Mouse (Mus musculus): ENCODE results near the gene Cfap52. TPM values are rescaled to one million over a fixed set of nuclear protein-coding genes. Genes with fewer than 3 reads are reported as not detected.

The Cfap52 gene
- polyA plus RNA-seq, 1 experiment from 2014 or later, result 0.18 TPM

- Histone ChIP-seq H3K4me3 (no peak overlapping the region), H3K9me3 (replicated peaks) (no peaks in the 10 kb centered on the region), H3K36me3 (peaks cover 21% of the 10 kb centered on the region), H3K27ac (ENCODE audit: poor library complexity, severe bottlenecking) (peak overlapping the region; percentile 92), H3K4me1 (replicated peaks) (peaks cover 13% of the 10 kb centered on the region), H3K27me3 (replicated peaks) (no peaks in the 10 kb centered on the region), H3K9ac (0 out of 2 replicates have a peak overlapping the region, but pooled peaks have one; percentile 16), H3K4me2 (no peak overlapping the region; the same call in 1 of the 2 replicates)
- ATAC-seq (ENCODE audit: insufficient number of reproducible peaks, low FRiP score), result no peak
- 64% methylated on average over 5 of the region's 5 CpGs for WGBS
Measured at GRCm38 (mm10) chr11:67973225-67973624, 7.8 kb upstream of the Cfap52 start.

GRCm38 (mm10) chr11:67972606-67973005 lies 7.2 kb upstream of the Cfap52 start:
- Histone ChIP-seq H3K9me3 (replicated peaks) (no peaks in the 10 kb centered on the region), H3K4me2 (no peak overlapping the region), H3K9ac (no peak overlapping the region), H3K27me3 (replicated peaks) (no peaks in the 10 kb centered on the region), H3K4me3 (no peak overlapping the region), H3K36me3 (peaks cover 21% of the 10 kb centered on the region), H3K27ac (ENCODE audit: poor library complexity, severe bottlenecking) (peak overlapping the region; percentile 92), H3K4me1 (replicated peaks) (peaks cover 18% of the 10 kb centered on the region)
- 37% methylated on average over 1 of the region's 1 CpGs for WGBS
- ATAC-seq (ENCODE audit: insufficient number of reproducible peaks, low FRiP score), result no peak; the same call in 1 of the 2 replicates

DNA sequence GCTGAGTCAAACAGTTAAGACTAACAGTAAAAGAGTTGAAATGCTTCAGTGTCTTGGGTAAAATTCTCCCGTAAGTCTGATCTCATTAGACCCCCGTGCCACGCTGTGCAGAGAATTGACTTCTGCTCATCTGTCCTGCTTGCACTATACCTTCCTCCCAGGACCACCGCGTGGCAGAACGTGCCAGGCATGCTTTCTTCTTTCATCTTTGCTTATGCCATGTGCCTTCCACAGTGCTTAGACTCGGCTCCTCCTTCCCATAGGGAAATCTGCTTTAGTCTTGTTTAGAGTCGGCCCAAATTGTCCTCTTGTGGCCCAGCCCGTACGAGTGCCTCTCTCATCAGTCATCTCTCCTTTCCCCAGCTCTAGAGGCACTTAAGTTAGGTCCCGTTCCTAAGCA lies 2.4 kb upstream of the Cfap52 start:
- H3K4me3 ChIP-seq, result no peak overlapping the region

DNA sequence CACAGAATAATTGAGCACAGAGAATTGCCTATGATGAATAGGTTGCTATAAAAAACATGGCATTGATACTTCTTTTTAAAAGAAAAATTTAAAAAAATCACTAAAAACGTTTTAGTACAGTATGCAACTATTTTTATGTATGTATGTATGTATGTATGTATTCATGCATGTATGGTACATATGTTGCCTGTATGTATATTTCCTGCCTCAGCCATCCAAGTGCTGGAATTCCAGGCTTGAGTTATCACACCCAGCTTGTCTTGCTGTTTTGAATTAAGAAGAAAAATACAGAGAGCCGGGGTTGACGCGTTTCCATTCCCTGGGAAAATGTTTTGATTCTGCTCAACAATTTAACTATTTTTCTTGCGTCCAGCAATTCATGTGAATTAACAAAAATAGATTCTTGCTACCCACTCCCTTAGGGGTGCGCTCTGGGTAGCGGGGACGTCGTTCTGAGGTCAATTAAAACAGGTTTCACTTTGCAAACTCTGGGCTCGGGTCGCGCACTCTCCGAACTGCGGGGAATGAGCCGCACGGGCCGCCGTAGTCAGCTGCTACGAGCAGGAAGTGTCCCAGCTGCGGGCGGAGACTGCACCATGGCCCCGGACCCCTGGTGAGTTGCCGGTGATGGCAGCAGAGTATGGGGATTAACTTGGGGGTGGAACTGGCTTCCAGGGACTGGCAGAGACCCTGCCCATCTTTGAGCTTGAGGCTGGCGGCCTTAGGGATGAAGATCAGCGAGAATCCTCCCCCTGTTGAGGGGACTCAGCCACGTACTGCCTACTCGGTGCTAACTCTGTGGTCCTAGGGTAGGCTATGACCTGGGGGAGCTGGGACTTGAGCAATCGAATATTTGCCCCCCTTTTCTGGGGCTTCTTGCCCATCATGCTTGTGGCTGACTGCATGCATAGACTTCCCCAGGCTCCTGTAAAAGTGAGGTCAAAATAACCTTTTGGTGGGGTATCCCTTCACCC lies 741 bp upstream of the Cfap52 start, which contains the start of gene Stx8:
Gene Stx8 (plus strand): TSS at position 289 of the 974 bp plus-strand sequence.
- Histone ChIP-seq H3K4me2 (peak within 1 kb of the TSS; percentile 86), H3K4me3 (peak within 1 kb of the TSS; percentile 70), H3K4me1 (replicated peaks) (peaks cover 11% of the 10 kb centered on the region), H3K27me3 (replicated peaks) (no peaks in the 10 kb centered on the region), H3K27ac (ENCODE audit: poor library complexity, severe bottlenecking) (no peak within 1 kb of the TSS; the same call in none of the 2 replicates), H3K9me3 (replicated peaks) (no peaks in the 10 kb centered on the region), H3K9ac (peak within 1 kb of the TSS; percentile 83), H3K36me3 (peaks cover 14% of the 10 kb centered on the region)
- ATAC-seq (ENCODE audit: insufficient number of reproducible peaks, low FRiP score), result peak; percentile 85
- WGBS, result under 1% methylated on average over 28 of the region's 28 CpGs

More for the DNA sequence above, 2.4 kb upstream of the Cfap52 start:
- no peaks in the 10 kb centered on the region for H3K27me3 ChIP-seq (replicated peaks)
- H3K4me2 ChIP-seq, result peak overlapping the region; percentile 22
- ATAC-seq (ENCODE audit: insufficient number of reproducible peaks, low FRiP score), result no peak
- H3K27ac ChIP-seq (ENCODE audit: poor library complexity, severe bottlenecking), result no peak overlapping the region
- peaks cover 17% of the 10 kb centered on the region for H3K36me3 ChIP-seq
- no peaks in the 10 kb centered on the region for H3K9me3 ChIP-seq (replicated peaks)
- peaks cover 17% of the 10 kb centered on the region for H3K4me1 ChIP-seq (replicated peaks)
- WGBS, result 63% methylated on average over 11 of the region's 11 CpGs
- H3K9ac ChIP-seq, result 0 out of 2 replicates have a peak overlapping the region, but pooled peaks have one; percentile 28

DNA sequence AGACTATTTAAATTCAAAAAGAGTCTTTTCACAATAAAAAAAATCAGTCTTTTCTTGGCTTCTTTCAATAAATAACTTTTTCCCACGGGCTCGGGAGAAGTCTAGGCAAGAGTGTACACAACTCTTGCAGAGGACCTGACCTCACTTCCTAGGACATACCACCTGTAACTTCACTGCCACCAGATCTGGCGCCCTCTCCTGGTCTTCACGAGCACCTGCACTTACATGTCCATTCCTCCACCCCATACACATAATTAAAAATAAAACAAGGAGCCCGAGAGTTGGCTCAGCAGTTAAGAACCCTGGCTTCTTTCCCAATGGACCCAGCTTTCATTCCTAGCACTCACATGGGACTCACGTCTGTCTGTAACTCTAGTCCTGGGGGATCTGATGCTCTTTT lies 1.3 kb downstream of the Cfap52 start:
- peaks cover 11% of the 10 kb centered on the region for H3K4me1 ChIP-seq (replicated peaks)
- H3K27me3 ChIP-seq (replicated peaks), result no peaks in the 10 kb centered on the region
- H3K9me3 ChIP-seq (replicated peaks), result no peaks in the 10 kb centered on the region
- ATAC-seq (ENCODE audit: insufficient number of reproducible peaks, low FRiP score), result no peak
- H3K4me2 ChIP-seq, result no peak overlapping the region
- no peak overlapping the region for H3K27ac ChIP-seq (ENCODE audit: poor library complexity, severe bottlenecking)
- no peak overlapping the region for H3K4me3 ChIP-seq
- H3K9ac ChIP-seq, result no peak overlapping the region
- H3K36me3 ChIP-seq, result no peaks in the 10 kb centered on the region
- WGBS, result 72% methylated on average over 6 of the region's 6 CpGs

- H3K4me3 ChIP-seq, result no peak overlapping the region
- H3K4me1 ChIP-seq (replicated peaks), result no peaks in the 10 kb centered on the region
- H3K4me2 ChIP-seq, result no peak overlapping the region
- ATAC-seq (ENCODE audit: insufficient number of reproducible peaks, low FRiP score), result no peak
- no peak overlapping the region for H3K9ac ChIP-seq
- WGBS, result 80% methylated on average over 6 of the region's 6 CpGs
- no peaks in the 10 kb centered on the region; the same call in 1 of the 2 replicates for H3K27me3 ChIP-seq (replicated peaks)
- H3K36me3 ChIP-seq, result no peaks in the 10 kb centered on the region
- H3K27ac ChIP-seq (ENCODE audit: poor library complexity, severe bottlenecking), result no peak overlapping the region
- no peaks in the 10 kb centered on the region for H3K9me3 ChIP-seq (replicated peaks)
Measured at GRCm38 (mm10) chr11:67954413-67954812, 11.0 kb downstream of the Cfap52 start.

DNA sequence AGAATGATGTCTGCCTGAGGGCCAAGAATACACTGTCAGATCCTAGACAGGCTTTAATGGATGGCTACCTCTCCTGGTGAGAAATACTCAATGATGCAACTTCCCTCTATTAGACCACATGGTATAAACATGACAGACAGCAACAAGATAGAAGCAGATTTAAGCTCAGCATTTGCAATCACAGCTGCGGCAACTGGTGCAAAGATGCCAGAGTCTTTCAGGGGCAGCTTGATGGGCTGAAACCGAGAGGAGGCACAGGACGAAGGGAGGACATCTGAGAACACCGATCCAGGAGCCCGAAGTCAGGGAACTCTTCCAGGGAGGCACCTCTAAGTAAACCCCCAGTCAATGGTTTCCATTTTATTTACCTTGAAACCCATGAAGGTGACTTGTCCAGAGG lies 11.8 kb downstream of the Cfap52 start:
- WGBS, result 78% methylated on average over 5 of the region's 5 CpGs
- Histone ChIP-seq H3K4me1 (replicated peaks) (peaks cover 2% of the 10 kb centered on the region; the same call in 1 of the 2 replicates), H3K27ac (ENCODE audit: poor library complexity, severe bottlenecking) (no peak overlapping the region), H3K9me3 (replicated peaks) (no peaks in the 10 kb centered on the region), H3K4me3 (no peak overlapping the region), H3K4me2 (no peak overlapping the region), H3K9ac (no peak overlapping the region), H3K27me3 (replicated peaks) (no peaks in the 10 kb centered on the region; the same call in 1 of the 2 replicates), H3K36me3 (no peaks in the 10 kb centered on the region)
- no peak for ATAC-seq (ENCODE audit: insufficient number of reproducible peaks, low FRiP score)

DNA sequence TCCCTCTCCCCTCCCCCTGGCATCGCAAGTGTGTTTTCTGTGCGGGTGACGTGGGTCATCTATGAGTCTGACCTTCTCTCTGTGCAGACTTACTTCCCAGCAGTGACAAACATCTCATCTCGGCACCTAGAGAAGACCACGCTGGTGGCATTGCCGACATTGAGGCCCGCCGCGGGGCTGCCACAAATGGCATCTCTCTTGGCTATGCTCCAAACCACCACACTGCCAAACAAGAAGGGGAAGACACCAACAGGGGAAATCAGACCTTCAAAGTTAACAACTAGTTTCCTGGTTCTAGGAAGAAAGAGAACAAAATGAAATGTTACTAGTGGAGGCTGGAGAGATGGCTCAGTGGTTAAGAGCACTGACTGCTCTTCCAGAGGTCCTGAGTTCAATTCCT lies 16.0 kb downstream of the Cfap52 start:
- Histone ChIP-seq H3K36me3 (no peaks in the 10 kb centered on the region), H3K9me3 (replicated peaks) (no peaks in the 10 kb centered on the region), H3K9ac (no peak overlapping the region), H3K4me3 (no peak overlapping the region), H3K4me2 (no peak overlapping the region), H3K27me3 (replicated peaks) (no peaks in the 10 kb centered on the region; the same call in 1 of the 2 replicates), H3K27ac (ENCODE audit: poor library complexity, severe bottlenecking) (no peak overlapping the region), H3K4me1 (replicated peaks) (peaks cover 10% of the 10 kb centered on the region)
- WGBS, result 83% methylated on average over 9 of the region's 9 CpGs
- ATAC-seq (ENCODE audit: insufficient number of reproducible peaks, low FRiP score), result no peak

DNA sequence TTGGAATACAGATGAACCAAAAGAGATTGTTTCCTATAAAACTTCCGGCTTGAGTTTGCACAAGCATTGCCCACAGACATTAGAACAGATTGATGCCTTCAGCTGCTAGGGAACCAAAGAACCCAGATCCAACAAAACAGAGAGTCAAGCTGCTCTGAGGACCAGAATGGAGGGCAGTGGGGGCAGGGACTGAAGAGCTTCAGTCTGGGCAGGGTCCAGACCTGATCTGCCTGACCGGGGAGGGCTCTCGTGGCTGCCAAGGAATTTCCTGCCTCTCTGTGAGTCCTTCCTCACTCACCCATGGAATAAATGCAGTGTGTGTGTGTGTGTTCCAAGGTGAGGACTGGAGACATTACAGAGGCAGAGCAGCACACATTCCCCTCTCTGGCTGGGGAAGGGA lies 17.2 kb downstream of the Cfap52 start:
- peaks cover 10% of the 10 kb centered on the region for H3K4me1 ChIP-seq (replicated peaks)
- 30% methylated on average over 3 of the region's 3 CpGs for WGBS
- H3K4me2 ChIP-seq, result no peak overlapping the region
- no peak overlapping the region for H3K4me3 ChIP-seq
- ATAC-seq (ENCODE audit: insufficient number of reproducible peaks, low FRiP score), result no peak
- no peaks in the 10 kb centered on the region for H3K36me3 ChIP-seq
- H3K27ac ChIP-seq (ENCODE audit: poor library complexity, severe bottlenecking), result no peak overlapping the region
- H3K27me3 ChIP-seq (replicated peaks), result no peaks in the 10 kb centered on the region
- H3K9ac ChIP-seq, result no peak overlapping the region
- no peaks in the 10 kb centered on the region for H3K9me3 ChIP-seq (replicated peaks)

DNA sequence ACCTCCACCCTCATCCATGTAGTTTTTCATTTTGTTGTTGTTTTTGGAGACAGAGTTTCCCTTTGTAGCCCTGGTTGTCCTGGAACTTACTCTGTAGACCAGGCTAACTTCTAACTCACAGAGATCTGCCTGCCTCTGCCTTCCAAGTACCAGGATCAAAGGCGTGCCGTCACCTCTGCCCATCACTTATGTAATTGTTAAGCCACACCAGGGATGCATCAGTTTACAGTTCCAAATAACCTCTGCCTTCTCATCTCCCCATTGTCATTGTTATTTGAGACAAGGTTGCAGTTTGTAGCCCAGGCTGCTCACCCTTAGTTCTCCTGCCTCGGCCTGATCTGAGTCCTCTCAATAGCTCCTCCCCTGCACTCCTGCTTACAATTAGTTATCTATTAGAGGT lies 33.3 kb downstream of the Cfap52 start:
- no peaks in the 10 kb centered on the region for H3K4me1 ChIP-seq (replicated peaks)

DNA sequence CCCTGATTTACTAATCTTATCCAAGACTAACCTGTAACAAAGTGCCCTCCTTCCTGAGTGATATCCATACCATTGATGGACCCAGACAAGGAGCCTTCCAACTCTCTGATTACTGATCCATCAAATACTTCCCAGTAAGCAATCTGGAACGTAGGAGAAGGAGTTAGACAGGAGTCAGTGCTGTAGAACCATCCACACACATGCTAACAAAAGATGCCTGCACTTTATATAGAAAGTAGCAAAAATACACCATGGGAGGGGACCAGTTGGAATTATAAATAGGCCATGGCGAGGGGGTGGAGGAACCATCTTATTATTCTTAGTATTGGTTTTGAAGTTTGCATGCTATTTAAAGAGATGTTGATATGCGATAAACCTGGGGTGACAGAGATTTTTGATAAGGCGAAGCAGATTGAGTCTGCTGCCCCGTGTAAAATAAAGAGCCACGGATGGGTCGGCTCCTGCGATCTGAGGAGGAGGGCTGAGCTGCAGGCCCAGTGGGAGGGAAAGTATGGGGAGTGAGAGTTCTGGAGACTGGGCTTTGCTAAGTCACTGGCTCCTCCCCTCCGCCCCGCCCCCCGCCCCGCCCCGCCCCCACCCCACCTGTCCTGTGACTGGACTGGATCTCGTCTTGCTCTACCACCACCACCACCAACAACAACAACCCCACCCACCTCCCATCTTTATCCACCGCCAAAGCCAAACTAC lies 38.9 kb downstream of the Cfap52 start:
- Histone ChIP-seq H3K9me3 (replicated peaks) (no peaks in the 10 kb centered on the region), H3K9ac (no peak overlapping the region), H3K36me3 (no peaks in the 10 kb centered on the region), H3K4me1 (replicated peaks) (peaks cover 6% of the 10 kb centered on the region; the same call in 1 of the 2 replicates), H3K4me2 (no peak overlapping the region), H3K4me3 (no peak overlapping the region), H3K27me3 (replicated peaks) (no peaks in the 10 kb centered on the region), H3K27ac (ENCODE audit: poor library complexity, severe bottlenecking) (no peak overlapping the region)
- WGBS, result 17% methylated on average over 10 of the region's 15 CpGs
- no peak for ATAC-seq (ENCODE audit: insufficient number of reproducible peaks, low FRiP score)

More for the DNA sequence above, 33.3 kb downstream of the Cfap52 start:
- no peak overlapping the region for H3K27ac ChIP-seq (ENCODE audit: poor library complexity, severe bottlenecking)
- no peaks in the 10 kb centered on the region for H3K36me3 ChIP-seq
- H3K4me3 ChIP-seq, result no peak overlapping the region
- no peak for ATAC-seq (ENCODE audit: insufficient number of reproducible peaks, low FRiP score)
- H3K9me3 ChIP-seq (replicated peaks), result no peaks in the 10 kb centered on the region
- WGBS, result 91% methylated on average over 3 of the region's 3 CpGs
- no peaks in the 10 kb centered on the region for H3K27me3 ChIP-seq (replicated peaks)
- H3K4me2 ChIP-seq, result no peak overlapping the region
- H3K9ac ChIP-seq, result no peak overlapping the region
